Comparison of ENCODE assay signal across 8 mouse cellular contexts in genomic region chr4:81442078-81442981, GRCm38 (mm10). TPM values are rescaled to one million over a fixed set of nuclear protein-coding genes. Genes with fewer than 3 reads are reported as not detected.
DNase-seq lines count a peak whose midpoint lies in the region; ATAC-seq and TF ChIP-seq lines count a peak whose summit lies in the region.

TSS of gene Mpdz (minus strand) at chr4:81442815.

- H3K27ac ChIP-seq in hindbrain, postnatal 0 days, result peak within 1 kb of the TSS; percentile 82

- ATAC-seq in hindbrain, postnatal 0 days, result peak; percentile 94
- no peak for ATAC-seq in CD4-positive, CD25-positive, alpha-beta regulatory T cell, adult 4 months

- H3K9ac ChIP-seq in hindbrain, postnatal 0 days (replicated peaks; ENCODE audit: low read length), result peak within 1 kb of the TSS; percentile 88

- peak within 1 kb of the TSS; percentile 74 for H3K4me2 ChIP-seq in hindbrain, postnatal 0 days (ENCODE audit: low read depth, low read length)

- peak within 1 kb of the TSS; percentile 86 for H3K4me3 ChIP-seq in hindbrain, postnatal 0 days (ENCODE audit: low read length)

- no peak for TF ChIP-seq CTCF in hindbrain, postnatal 0 days (IDR thresholded peaks at IDR 0.05; ENCODE audit: low read depth)

- no peaks in the 10 kb centered on the region for H3K27me3 ChIP-seq in hindbrain, postnatal 0 days (ENCODE audit: insufficient read depth, low read length)

- peak; percentile 51 for DNase-seq in adrenal gland, adult 8-10 months
- peak; percentile 92 for DNase-seq in embryo, embryonic 11 days
- DNase-seq in gastrocnemius, postnatal 25 days, result peak; percentile 76
- peak; percentile 85 for DNase-seq in hindbrain, postnatal 0 days (ENCODE audit: low spot score)
- peak; percentile 35 to 46 for DNase-seq in left cerebral cortex, adult 8-10 months (ENCODE audit: low spot score in 2 of 2)
- peak; percentile 73 to 82 for DNase-seq in lung, postnatal 4 days
- peak; percentile 75 for DNase-seq in right cerebral cortex, postnatal 25 days

- H3K36me3 ChIP-seq in hindbrain, postnatal 0 days (ENCODE audit: insufficient read depth, low read length), result no peaks in the 10 kb centered on the region

- under 1% methylated on average over 95 of the region's 97 CpGs for WGBS in hindbrain, postnatal 0 days

- H3K9me3 ChIP-seq in hindbrain, postnatal 0 days (ENCODE audit: low read length), result no peaks in the 10 kb centered on the region

- H3K4me1 ChIP-seq in hindbrain, postnatal 0 days (ENCODE audit: insufficient read depth, low read length), result no peaks in the 10 kb centered on the region

RNA-seq across cellular contexts. Expression of gene Mpdz, which starts in this region (rescaled TPM):
- total RNA-seq in adrenal gland, adult 8-10 months (2022), result 100 to 1,000 TPM; 111 to 177 (median 141) TPM
- 10 to 100 TPM; 41.7 to 48.3 TPM for total RNA-seq in gastrocnemius, postnatal 25 days (2021)
- 37.8 and 38.8 TPM in 2 replicates for total RNA-seq in hindbrain, postnatal 0 days (2014; rRNA removed)
- polyA plus RNA-seq in hindbrain, postnatal 0 days (2015; fragmentation: Nextera tagmentation; extraction: Ambion mirVana), result 7.8 and 9.7 TPM in 2 replicates
- 10 to 100 TPM; 51.1 to 55.9 (median 54.2) TPM for total RNA-seq in left cerebral cortex, adult 8-10 months (2022)
- 1 to 10 TPM in 1 of 2 experiments, not detected in 1; 1.1 TPM for polyA plus RNA-seq in CD4-positive, CD25-positive, alpha-beta regulatory T cell, adult 4 months (2017; shearing (Covaris generic))

Comparison
In these comparisons a context has a peak if more than half of its experiments do, and no peak if none do; other contexts are left out.
1. DNase-seq: peak in every context shown above with its lines; median percentile 92 in embryo, embryonic 11 days; 85 in hindbrain, postnatal 0 days; 78 in lung, postnatal 4 days; 76 in gastrocnemius, postnatal 25 days; 75 in right cerebral cortex, postnatal 25 days; 51 in adrenal gland, adult 8-10 months; 40 in left cerebral cortex, adult 8-10 months.